Mouse (Mus musculus) lung, embryonic 14.5 days (tissue): ENCODE data around the gene Cep97. TPM values are rescaled to one million over a fixed set of nuclear protein-coding genes. Genes with fewer than 3 reads are reported as not detected.

Experiments
- ATAC-seq: fragments of 200-750 bp; cut with Nextera tagmentation; 2 replicates; pipeline ENCODE4 v1.8.0; 2017; ENCODE audit warnings: mild to moderate bottlenecking, moderate TSS enrichment, moderate library complexity; ENCODE audit not compliant: insufficient read depth
- DNase-seq: peaks from one replicate; pipeline ENCODE4 v3.0.0-alpha.2; 2015
- H3K27ac ChIP-seq: fragments of 300-500 bp; sonication (generic); 2 replicates; pipeline ENCODE4 v1.5.1; 2014; ENCODE audit warnings: low read depth, mild to moderate bottlenecking, moderate library complexity
- H3K27me3 ChIP-seq: fragments of 300-500 bp; sonication (generic); 2 replicates; pipeline ENCODE4 v1.6.1; 2014; ENCODE audit warnings: low read length, control low read depth; ENCODE audit not compliant: insufficient read depth
- H3K36me3 ChIP-seq: fragments of 300-500 bp; sonication (generic); 2 replicates; pipeline ENCODE4 v1.6.1; 2014; ENCODE audit warnings: control low read depth; ENCODE audit not compliant: insufficient read depth
- H3K4me1 ChIP-seq: fragments of 300-500 bp; sonication (generic); 2 replicates; pipeline ENCODE4 v1.6.1; 2014; ENCODE audit warnings: antibody characterized with exemption, control low read depth; ENCODE audit not compliant: insufficient read depth
- H3K4me2 ChIP-seq: fragments of 300-500 bp; sonication (generic); 2 replicates; pipeline ENCODE4 v1.6.1; 2014; ENCODE audit warnings: mild to moderate bottlenecking
- H3K4me3 ChIP-seq: fragments of 300-500 bp; sonication (generic); 2 replicates; pipeline ENCODE4 v1.5.1; 2014; ENCODE audit warnings: low read depth, low read length
- H3K9ac ChIP-seq: fragments of 300-500 bp; sonication (generic); 2 replicates; pipeline ENCODE4 v1.6.1; 2014
- H3K9me3 ChIP-seq: fragments of 300-500 bp; sonication (generic); 2 replicates; pipeline ENCODE4 v1.6.1; 2016; ENCODE audit warnings: low read depth, low read length, control low read depth
- CTCF ChIP-seq: IDR thresholded peaks from 2 replicates; pipeline ENCODE4 v1.5.1; 2016; ENCODE audit warnings: antibody characterized with exemption, low read depth
- WGBS: fragments of 180-500 bp; shearing (Covaris S2); extraction: QIAGEN DNeasy Blood & Tissue Kit; methylation state at CpG from one replicate; pipeline ENCODE4 v1.1.7; 2014; 5-methylcytosine and 5-hydroxymethylcytosine counted together
- polyA plus RNA-seq: library from polyadenylated mRNA; unstranded; fragments of >200 nt; fragmentation: Nextera tagmentation; extraction: Ambion mirVana; gene quantifications from 2 replicates; pipeline ENCODE4 v1.2.1, GENCODE M21; 2014

The Cep97 gene
- polyA plus RNA-seq, 1 experiment from 2014 or later: 14.0 TPM

DNA sequence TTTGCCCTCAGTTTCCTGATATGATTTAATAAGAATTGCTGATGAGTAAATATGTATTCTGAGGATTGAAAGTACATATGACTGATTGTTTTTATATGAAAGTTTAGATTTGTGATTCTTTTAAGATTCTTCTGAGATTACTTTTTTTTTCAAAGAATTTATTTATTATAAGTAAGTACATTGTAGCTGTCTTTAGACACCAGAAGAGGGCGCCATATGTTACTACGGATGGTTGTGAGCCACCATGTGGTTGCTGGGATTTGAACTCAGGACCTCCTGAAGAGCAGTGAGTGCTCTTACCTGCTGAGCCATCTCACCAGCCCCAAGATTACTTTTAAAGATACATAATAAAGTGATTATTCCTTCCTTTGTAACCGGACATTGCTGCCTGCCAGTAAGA lies 45.2 kb downstream of the Cep97 start:
- TF ChIP-seq CTCF: no peak
- DNase-seq (no peak), ATAC-seq (no peak)
- Histone ChIP-seq H3K36me3 (peaks cover 13% of the 10 kb centered on the region; the same call in 1 of the 2 replicates), H3K9me3 (no peaks in the 10 kb centered on the region), H3K4me3 (no peak overlapping the region), H3K27ac (no peak overlapping the region), H3K4me2 (no peak overlapping the region), H3K9ac (no peak overlapping the region), H3K4me1 (no peaks in the 10 kb centered on the region), H3K27me3 (no peaks in the 10 kb centered on the region)
- 82% methylated on average over 3 of the region's 3 CpGs for WGBS

DNA sequence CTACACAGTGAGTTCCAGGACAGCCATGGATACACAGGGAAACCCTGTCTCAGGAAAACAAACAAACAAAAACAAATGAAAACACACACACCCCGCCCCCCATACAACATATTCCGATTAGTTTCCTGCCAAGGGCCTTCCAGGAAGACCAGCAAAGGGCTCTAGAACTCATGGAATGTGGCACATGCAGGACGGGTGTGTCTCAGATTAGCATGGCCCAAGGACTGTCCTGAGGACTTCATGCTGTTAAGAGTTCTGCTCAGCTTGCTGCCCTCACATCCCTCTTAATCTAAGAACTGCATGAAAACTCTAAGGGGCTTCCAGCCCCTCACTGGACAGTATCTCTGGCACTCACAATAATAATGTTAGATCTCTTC lies 46.1 kb downstream of the Cep97 start:
- ATAC-seq (no peak), DNase-seq (no peak)
- Histone ChIP-seq H3K9me3 (no peaks in the 10 kb centered on the region), H3K4me1 (no peaks in the 10 kb centered on the region), H3K36me3 (peaks cover 13% of the 10 kb centered on the region; the same call in 1 of the 2 replicates), H3K27me3 (no peaks in the 10 kb centered on the region), H3K27ac (no peak overlapping the region), H3K4me3 (no peak overlapping the region), H3K9ac (no peak overlapping the region), H3K4me2 (no peak overlapping the region)
- WGBS: 76% methylated on average over 3 of the region's 3 CpGs
- TF ChIP-seq CTCF: no peak

DNA sequence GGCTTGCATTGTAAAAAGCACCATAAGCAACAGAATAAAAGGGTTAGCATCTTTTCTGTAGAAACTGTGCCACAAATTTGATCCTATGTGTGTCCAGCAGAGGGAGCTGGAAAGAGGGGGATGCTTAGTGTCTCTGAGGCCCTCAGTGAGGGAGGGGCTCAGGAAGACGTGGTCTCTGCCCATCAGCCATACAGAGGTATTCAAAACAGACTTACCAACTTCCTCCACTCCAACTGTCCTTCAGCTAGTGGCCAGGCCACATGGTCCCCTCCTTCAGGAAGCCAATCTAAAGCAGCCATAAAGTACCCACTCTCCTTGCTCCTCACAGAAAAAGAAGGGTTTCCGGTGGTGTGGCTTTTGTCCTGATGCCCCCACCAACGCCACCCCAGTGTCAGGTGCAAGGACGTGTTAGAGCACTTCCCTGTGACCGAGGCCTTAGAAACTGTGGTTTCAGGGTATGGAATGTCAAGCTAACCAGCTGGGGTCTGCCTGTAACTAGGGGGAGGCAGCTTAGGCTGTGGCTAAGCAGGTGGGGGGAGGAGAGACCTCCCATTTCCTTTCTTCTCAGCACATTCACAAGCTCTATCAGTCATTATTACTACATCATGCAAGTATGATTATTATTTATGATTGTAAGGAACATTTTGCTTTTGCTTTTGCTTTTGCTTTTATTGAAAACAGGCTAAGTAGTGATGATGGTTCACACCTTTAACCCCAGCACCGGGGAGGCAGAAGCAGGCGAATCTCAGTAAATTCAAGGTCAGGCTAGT lies 46.7 kb downstream of the Cep97 start:
- Histone ChIP-seq H3K27me3 (no peaks in the 10 kb centered on the region), H3K4me2 (no peak overlapping the region), H3K36me3 (peaks cover 13% of the 10 kb centered on the region; the same call in 1 of the 2 replicates), H3K4me3 (no peak overlapping the region), H3K9me3 (no peaks in the 10 kb centered on the region), H3K9ac (no peak overlapping the region), H3K27ac (no peak overlapping the region), H3K4me1 (no peaks in the 10 kb centered on the region)
- WGBS: 65% methylated on average over 7 of the region's 7 CpGs
- DNase-seq: peak; percentile 24
- ATAC-seq: peak; percentile 67; the same call in 1 of the 2 replicates
- peak; percentile 57 for TF ChIP-seq CTCF

DNA sequence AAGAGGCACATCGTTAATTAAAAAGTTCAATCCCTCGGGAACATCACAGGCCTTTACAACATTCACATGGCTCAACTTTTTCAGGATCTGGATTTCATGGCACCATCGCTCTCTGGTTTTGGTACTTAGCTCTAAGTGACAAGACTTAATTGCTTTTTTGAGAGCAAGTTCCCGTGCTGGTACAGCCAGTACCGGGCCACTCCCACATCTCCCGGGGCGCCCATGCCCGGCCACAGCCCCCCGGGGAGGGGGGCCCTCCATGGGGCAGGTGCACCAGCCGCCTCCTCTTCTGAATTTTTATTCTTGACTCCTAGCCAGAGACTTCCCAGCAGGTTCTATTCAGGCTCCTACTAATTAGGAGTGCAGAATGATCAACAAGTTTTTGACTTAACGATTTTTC lies 50.4 kb downstream of the Cep97 start:
- no peaks in the 10 kb centered on the region for H3K27me3 ChIP-seq
- 85% methylated on average over 11 of the region's 11 CpGs for WGBS
- no peak overlapping the region for H3K4me2 ChIP-seq
- no peak overlapping the region for H3K9ac ChIP-seq
- ATAC-seq: no peak
- no peak overlapping the region for H3K27ac ChIP-seq
- peaks cover 10% of the 10 kb centered on the region; the same call in 1 of the 2 replicates for H3K36me3 ChIP-seq
- no peaks in the 10 kb centered on the region for H3K4me1 ChIP-seq
- DNase-seq: no peak
- no peak overlapping the region for H3K4me3 ChIP-seq
- H3K9me3 ChIP-seq: no peaks in the 10 kb centered on the region
- no peak for TF ChIP-seq CTCF

DNA sequence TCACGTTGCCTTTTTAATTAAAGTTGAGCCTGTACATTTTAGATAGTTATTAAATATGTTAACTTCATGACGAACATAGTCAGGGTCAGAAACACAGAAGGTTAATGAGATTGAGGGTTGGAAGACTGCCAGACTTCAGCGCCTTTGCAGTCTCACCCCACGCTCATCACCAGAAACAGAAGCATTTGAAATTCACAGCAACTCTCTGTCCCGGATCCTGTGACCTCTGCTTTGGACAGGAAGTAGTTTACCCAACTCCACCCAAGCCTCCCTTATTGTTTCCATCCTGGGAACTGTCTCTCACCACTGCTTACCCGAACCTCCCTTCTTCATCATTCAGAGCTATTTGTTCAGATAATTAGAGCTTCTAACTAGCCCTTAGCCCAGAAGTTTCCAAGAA lies 58.6 kb downstream of the Cep97 start:
- Histone ChIP-seq H3K4me3 (no peak overlapping the region), H3K27me3 (no peaks in the 10 kb centered on the region), H3K9ac (no peak overlapping the region), H3K9me3 (no peaks in the 10 kb centered on the region), H3K4me2 (no peak overlapping the region), H3K4me1 (no peaks in the 10 kb centered on the region), H3K27ac (no peak overlapping the region), H3K36me3 (0 out of 2 replicates have a peak, but pooled peaks cover 3% of the 10 kb centered on the region)
- ATAC-seq: no peak
- peak; percentile 28 for DNase-seq
- TF ChIP-seq CTCF: no peak
- 39% methylated on average over 6 of the region's 6 CpGs for WGBS

DNA sequence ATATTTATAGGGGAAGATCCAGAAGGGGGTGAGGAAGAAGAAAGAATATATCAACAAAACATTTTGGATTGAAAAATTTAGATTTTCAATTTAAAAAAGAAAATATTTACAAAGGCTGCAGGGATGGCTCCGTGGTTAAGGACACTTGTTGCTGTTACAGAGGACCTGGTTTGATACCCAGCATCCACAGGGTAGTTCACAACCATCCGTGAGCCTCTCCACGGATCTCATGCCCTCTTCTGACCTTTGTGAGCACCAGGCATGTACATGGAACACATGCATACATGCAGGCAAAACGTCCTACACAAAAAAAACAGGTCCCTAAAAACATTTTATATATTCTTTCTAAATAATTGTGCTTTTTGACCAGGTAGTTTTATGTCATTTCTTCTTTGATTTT lies 70.8 kb downstream of the Cep97 start:
- TF ChIP-seq CTCF: no peak
- no peaks in the 10 kb centered on the region for H3K9me3 ChIP-seq
- no peaks in the 10 kb centered on the region for H3K4me1 ChIP-seq

DNA sequence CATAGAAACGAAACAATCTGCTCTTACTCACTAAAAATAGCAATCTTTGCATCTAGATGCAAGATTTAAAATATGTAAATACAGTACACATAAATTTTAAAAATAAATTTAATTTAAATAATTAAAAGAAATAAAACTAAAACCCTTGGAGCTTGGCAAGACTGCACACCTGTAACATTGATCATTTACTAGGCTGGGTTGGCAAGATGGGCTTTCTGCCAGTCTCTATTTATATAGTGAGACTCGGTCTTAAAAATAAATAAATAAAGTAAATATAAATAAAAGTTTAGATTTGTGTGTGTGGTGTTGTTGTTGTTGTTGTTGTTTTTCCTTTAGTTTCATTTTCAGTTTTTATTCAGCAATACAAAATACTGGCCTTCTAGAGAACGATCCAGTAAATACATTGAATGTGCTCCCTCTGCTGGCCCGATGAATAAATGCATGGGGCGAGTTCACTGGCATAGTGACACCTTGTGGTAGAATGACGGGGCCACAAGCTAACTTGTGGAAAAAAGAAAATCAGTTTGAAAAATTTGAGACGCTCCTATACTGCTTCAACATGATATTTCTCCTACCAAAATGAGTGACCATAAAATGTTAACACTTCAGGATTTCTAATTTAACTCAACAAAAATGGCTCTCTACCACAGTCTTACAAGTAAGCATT lies 71.4 kb downstream of the Cep97 start:
- H3K27me3 ChIP-seq: no peaks in the 10 kb centered on the region
- DNase-seq: peak; percentile 91
- WGBS: 22% methylated on average over 7 of the region's 7 CpGs
- no peak overlapping the region for H3K27ac ChIP-seq
- no peaks in the 10 kb centered on the region for H3K4me1 ChIP-seq
- no peak overlapping the region for H3K9ac ChIP-seq
- ATAC-seq: peak; percentile 39
- no peak overlapping the region for H3K4me3 ChIP-seq
- TF ChIP-seq CTCF: peak; percentile 99
- H3K4me2 ChIP-seq: no peak overlapping the region
- H3K36me3 ChIP-seq: 0 out of 2 replicates have a peak, but pooled peaks cover 5% of the 10 kb centered on the region
- no peaks in the 10 kb centered on the region for H3K9me3 ChIP-seq

More for the DNA sequence above, 70.8 kb downstream of the Cep97 start:
- Histone ChIP-seq H3K27me3 (no peaks in the 10 kb centered on the region), H3K9ac (no peak overlapping the region), H3K4me2 (no peak overlapping the region), H3K4me3 (no peak overlapping the region), H3K36me3 (0 out of 2 replicates have a peak, but pooled peaks cover 5% of the 10 kb centered on the region), H3K27ac (no peak overlapping the region)
- 70% methylated on average over 4 of the region's 4 CpGs for WGBS
- DNase-seq: no peak
- ATAC-seq: peak; percentile 11; the same call in 1 of the 2 replicates
